Mouse (Mus musculus): ENCODE results near the gene Ccl2.

DNA sequence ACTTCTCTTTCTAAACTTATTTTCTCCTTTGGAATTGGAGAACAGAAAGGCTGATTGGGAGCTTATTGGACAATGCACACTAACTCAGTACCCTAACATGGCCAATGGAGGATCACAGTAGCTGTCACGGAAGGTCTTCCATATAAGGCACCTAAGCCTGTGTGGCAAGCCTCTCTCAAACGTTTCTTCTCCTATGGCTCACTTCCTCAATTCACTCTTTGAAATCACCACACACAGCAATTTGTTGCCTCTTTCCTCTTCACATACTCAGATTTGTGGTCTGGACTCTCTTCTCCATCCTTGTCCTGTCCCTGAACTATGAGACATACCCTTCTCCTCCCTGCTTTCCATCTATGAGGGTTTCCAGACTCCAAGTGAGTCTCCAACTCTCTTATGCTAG is 30.6 kb upstream of the Ccl2 start:
- TF ChIP-seq CTCF (IDR thresholded peaks at IDR 0.05; ENCODE audit: low read depth, low read length), result no peak
- no peak for TF ChIP-seq POLR2A (IDR thresholded peaks at IDR 0.05; ENCODE audit: borderline replicate concordance, low read depth, low read length)

Measured in bone marrow macrophage, adult 2 months (primary cell).